Mouse (Mus musculus) urinary bladder, postnatal 4 days (tissue): Measurements from ENCODE around the gene Gm10778.
A peak's percentile ranks its signal among the peaks of the same experiment; 100 is the strongest.

Source experiments
- DNase-seq, 2 experiments: peaks; one replicate each; pipeline ENCODE4 v3.0.0; 2021 to 2022; ENCODE audit warnings: low spot score in 2 of 2

The Gm10778 gene

GRCm38 (mm10) chr10:81648803-81649775 is at the start of gene Gm10778:
Gm10778 (plus strand) TSS chr10:81649059.
- peak; percentile 74 to 87 for DNase-seq

- DNase-seq = no peak
These were observed 49.2 kb upstream of the Gm10778 start for GRCm38 (mm10) chr10:81599630-81600029.

GRCm38 (mm10) chr10:81600096-81600495 is 48.8 kb upstream of the Gm10778 start:
- DNase-seq = no peak

- peak; percentile 92 to 96 for DNase-seq
These were observed 48.1 kb upstream of the Gm10778 start, which contains the start of gene Tle6 for GRCm38 (mm10) chr10:81600738-81601203. Tle6 (minus strand) TSS chr10:81601073.

- DNase-seq = no peak
These were observed 47.4 kb upstream of the Gm10778 start for GRCm38 (mm10) chr10:81601396-81601905.

- no peak for DNase-seq
These were observed 46.1 kb upstream of the Gm10778 start for GRCm38 (mm10) chr10:81602741-81603151.

- DNase-seq = no peak
These were observed 44.6 kb upstream of the Gm10778 start for GRCm38 (mm10) chr10:81604019-81604967.

GRCm38 (mm10) chr10:81604968-81605665 is 43.7 kb upstream of the Gm10778 start:
- DNase-seq = peak; percentile 76 to 86

- DNase-seq = no peak
These were observed 43.2 kb upstream of the Gm10778 start for GRCm38 (mm10) chr10:81605666-81605973.

GRCm38 (mm10) chr10:81605974-81606751 is 42.7 kb upstream of the Gm10778 start, which contains the start of gene BC025920:
BC025920 (plus strand) TSS chr10:81606270.
- DNase-seq = peak; percentile 95

GRCm38 (mm10) chr10:81608308-81608707 is 40.6 kb upstream of the Gm10778 start:
- DNase-seq = no peak

- no peak for DNase-seq
These were observed 36.1 kb upstream of the Gm10778 start for GRCm38 (mm10) chr10:81612779-81613178.

GRCm38 (mm10) chr10:81615486-81615885 is 33.4 kb upstream of the Gm10778 start:
- no peak for DNase-seq

GRCm38 (mm10) chr10:81619976-81620375 is 28.9 kb upstream of the Gm10778 start:
- no peak for DNase-seq

GRCm38 (mm10) chr10:81620786-81621185 is 28.1 kb upstream of the Gm10778 start:
- no peak for DNase-seq

- DNase-seq = no peak
These were observed 25.4 kb upstream of the Gm10778 start for GRCm38 (mm10) chr10:81623441-81623840.

GRCm38 (mm10) chr10:81626101-81626993 is 22.5 kb upstream of the Gm10778 start:
- no peak for DNase-seq

GRCm38 (mm10) chr10:81626994-81627835 is 21.6 kb upstream of the Gm10778 start, which contains the start of gene Sirt6:
Sirt6 (minus strand) TSS chr10:81627797.
- DNase-seq = peak; percentile 89 to 91
